Mouse (Mus musculus): ENCODE results near the gene Tex22. TPM values are rescaled to one million over a fixed set of nuclear protein-coding genes. Genes with fewer than 3 reads are reported as not detected.

Gene Tex22
- polyA plus RNA-seq (2021): not detected

GRCm38 (mm10) chr12:113074329-113075062 lies at the start of gene Tex22:
Gene Tex22 (plus strand): TSS chr12:113074502.
- ChIA-PET CTCF (interaction anchor here (0.6 to 3.5 kb wide), 11 partner anchors 11 to 70 kb away, joined by 3 to 26 read pairs (median 4); no protein-coding TSS in a partner anchor), POLR2A (interaction anchor here (0.6 to 1.2 kb wide), 4 partner anchors 9 to 76 kb away, joined by 3 to 4 read pairs (median 3); partner anchors contain the start of gene Mta1)
- in situ Hi-C loops (cut with MboI; ENCODE audit: low pct_unique_long_range_greater_than_20kb): no loop called here
- peak; percentile 55 for ATAC-seq
- DNase-seq (ENCODE audit: low read depth, low spot score): no peak
- H3K27me3 ChIP-seq: no peaks in the 10 kb centered on the region
- no peak for TF ChIP-seq CTCF (IDR thresholded peaks at IDR 0.05)

- DNase-seq (ENCODE audit: low read depth, low spot score) (no peak), ATAC-seq (no peak)
- no peaks in the 10 kb centered on the region for H3K27me3 ChIP-seq
- ChIA-PET POLR2A (interaction anchor here (1.1 kb wide), 1 partner anchor 30 kb away, joined by 3 read pairs; no protein-coding TSS in a partner anchor), CTCF (interaction anchor here (1.1 to 3.0 kb wide), 4 partner anchors 8 to 21 kb away, joined by 3 to 11 read pairs (median 4); no protein-coding TSS in a partner anchor)
- in situ Hi-C loops (cut with MboI; ENCODE audit: low pct_unique_long_range_greater_than_20kb): no loop called here
- no peak for TF ChIP-seq CTCF (IDR thresholded peaks at IDR 0.05)
These were observed 47.7 kb upstream of the Tex22 start for GRCm38 (mm10) chr12:113026557-113026956.

- ChIA-PET POLR2A (no interaction called here), CTCF (interaction anchor here (0.9 to 3.0 kb wide), 3 partner anchors 9 to 22 kb away, joined by 3 to 11 read pairs (median 3); no protein-coding TSS in a partner anchor)
- DNase-seq (ENCODE audit: low read depth, low spot score): no peak
- no peak for ATAC-seq
- in situ Hi-C loops (cut with MboI; ENCODE audit: low pct_unique_long_range_greater_than_20kb): no loop called here
- TF ChIP-seq CTCF (IDR thresholded peaks at IDR 0.05): no peak
- H3K27me3 ChIP-seq: no peaks in the 10 kb centered on the region
These were observed 46.8 kb upstream of the Tex22 start for GRCm38 (mm10) chr12:113027495-113027894.

GRCm38 (mm10) chr12:113028067-113028466 lies 46.2 kb upstream of the Tex22 start:
- DNase-seq (ENCODE audit: low read depth, low spot score) (no peak), ATAC-seq (no peak)
- TF ChIP-seq CTCF (IDR thresholded peaks at IDR 0.05): no peak
- ChIA-PET CTCF (interaction anchor here (0.9 to 3.0 kb wide), 5 partner anchors 9 to 23 kb away, joined by 3 to 11 read pairs (median 4); no protein-coding TSS in a partner anchor), POLR2A (no interaction called here)
- no peaks in the 10 kb centered on the region for H3K27me3 ChIP-seq
- in situ Hi-C loops (cut with MboI; ENCODE audit: low pct_unique_long_range_greater_than_20kb): no loop called here

GRCm38 (mm10) chr12:113028898-113029297 lies 45.4 kb upstream of the Tex22 start:
- DNase-seq (ENCODE audit: low read depth, low spot score) (no peak), ATAC-seq (no peak)
- ChIA-PET CTCF (interaction anchor here (1.3 to 1.5 kb wide), 2 partner anchors 8 to 24 kb away, joined by 4 to 6 read pairs; no protein-coding TSS in a partner anchor), POLR2A (interaction anchor here (0.8 kb wide), 1 partner anchor 28 kb away, joined by 3 read pairs; the partner anchor contains the start of gene Brf1)
- in situ Hi-C loops (cut with MboI; ENCODE audit: low pct_unique_long_range_greater_than_20kb): no loop called here
- H3K27me3 ChIP-seq: no peaks in the 10 kb centered on the region
- no peak for TF ChIP-seq CTCF (IDR thresholded peaks at IDR 0.05)

- TF ChIP-seq CTCF (IDR thresholded peaks at IDR 0.05): no peak
- H3K27me3 ChIP-seq: no peaks in the 10 kb centered on the region
- ChIA-PET POLR2A (no interaction called here), CTCF (no interaction called here)
- ATAC-seq (no peak), DNase-seq (ENCODE audit: low read depth, low spot score) (no peak)
- in situ Hi-C loops (cut with MboI; ENCODE audit: low pct_unique_long_range_greater_than_20kb): no loop called here
These were observed 44.3 kb upstream of the Tex22 start for GRCm38 (mm10) chr12:113030046-113030445.

- DNase-seq (ENCODE audit: low read depth, low spot score) (no peak), ATAC-seq (no peak)
- ChIA-PET POLR2A (no interaction called here), CTCF (no interaction called here)
- H3K27me3 ChIP-seq: no peaks in the 10 kb centered on the region
- in situ Hi-C loops (cut with MboI; ENCODE audit: low pct_unique_long_range_greater_than_20kb): no loop called here
- TF ChIP-seq CTCF (IDR thresholded peaks at IDR 0.05): no peak
These were observed 43.3 kb upstream of the Tex22 start for GRCm38 (mm10) chr12:113030993-113031392.

- no peak for DNase-seq (ENCODE audit: low read depth, low spot score)
- in situ Hi-C loops (cut with MboI; ENCODE audit: low pct_unique_long_range_greater_than_20kb): no loop called here
- ChIA-PET POLR2A (interaction anchor here (1.0 kb wide), 1 partner anchor 9 kb away, joined by 3 read pairs; no protein-coding TSS in a partner anchor), CTCF (interaction anchor here (1.8 kb wide), 1 partner anchor 9 kb away, joined by 4 read pairs; no protein-coding TSS in a partner anchor)
- ATAC-seq: no peak
- no peak for TF ChIP-seq CTCF (IDR thresholded peaks at IDR 0.05)
- H3K27me3 ChIP-seq: no peaks in the 10 kb centered on the region
These were observed 42.9 kb upstream of the Tex22 start for GRCm38 (mm10) chr12:113031441-113031840.

GRCm38 (mm10) chr12:113032296-113033250 lies 41.7 kb upstream of the Tex22 start:
- ChIA-PET CTCF (interaction anchor here (0.9 to 1.8 kb wide), 4 partner anchors 10 to 28 kb away, joined by 3 to 5 read pairs (median 4); no protein-coding TSS in a partner anchor), POLR2A (interaction anchor here (1.0 to 1.1 kb wide), 2 partner anchors 8 to 11 kb away, joined by 3 read pairs; no protein-coding TSS in a partner anchor)
- TF ChIP-seq CTCF (IDR thresholded peaks at IDR 0.05): no peak
- ATAC-seq (peak; percentile 86), DNase-seq (ENCODE audit: low read depth, low spot score) (no peak)
- in situ Hi-C loops (cut with MboI; ENCODE audit: low pct_unique_long_range_greater_than_20kb): no loop called here
- H3K27me3 ChIP-seq: no peaks in the 10 kb centered on the region

GRCm38 (mm10) chr12:113035093-113035492 lies 39.2 kb upstream of the Tex22 start:
- DNase-seq (ENCODE audit: low read depth, low spot score) (no peak), ATAC-seq (no peak)
- no peak for TF ChIP-seq CTCF (IDR thresholded peaks at IDR 0.05)
- CTCF ChIA-PET: interaction anchor here (0.7 kb wide), 1 partner anchor 23 kb away, joined by 3 read pairs; no protein-coding TSS in a partner anchor
- no peaks in the 10 kb centered on the region for H3K27me3 ChIP-seq
- in situ Hi-C loops (cut with MboI; ENCODE audit: low pct_unique_long_range_greater_than_20kb): no loop called here
- POLR2A ChIA-PET: no interaction called here
